Mouse (Mus musculus) left cerebral cortex, adult 18-20 months (tissue): Measurements from ENCODE around the gene Rhoq. TPM values are rescaled to one million over a fixed set of nuclear protein-coding genes. Genes with fewer than 3 reads are reported as not detected.

Experiments used
- DNase-seq, 2 experiments: peaks; one replicate each; pipeline ENCODE4 v3.0.0; 2021 to 2022; ENCODE audit warnings: low spot score in 2 of 2, mixed read lengths in 1 of 2
- long read RNA-seq, 2 experiments: library from polyadenylated mRNA; stranded (forward); transcript quantifications; one replicate each; pipeline ENCODE4 v2.0.0; 2021
- total RNA-seq, 2 experiments: library from RNA; stranded (reverse); gene quantifications; 2 replicates each; pipeline ENCODE4 v1.2.3; 2021

Rhoq gene
- 10 to 100 TPM; 37.8 to 46.2 TPM for total RNA-seq
- long read RNA-seq, experiment 1, full-length matches to known transcripts: 28 of 40 reads
- long read RNA-seq, experiment 1, partial matches to known transcripts: 10 of 40 reads
- long read RNA-seq, experiment 1, other reads (novel, unspliced or antisense): 2 of 40 reads
- long read RNA-seq, experiment 2, full-length matches to known transcripts: 27 of 42 reads
- long read RNA-seq, experiment 2, partial matches to known transcripts: 3 of 42 reads
- long read RNA-seq, experiment 2, other reads (novel, unspliced or antisense): 12 of 42 reads

GRCm38 (mm10) chr17:86962894-86963585 is at the start of gene Rhoq:
Rhoq (plus strand) TSS chr17:86963082.
- peak; percentile 73 to 85 for DNase-seq

DNA sequence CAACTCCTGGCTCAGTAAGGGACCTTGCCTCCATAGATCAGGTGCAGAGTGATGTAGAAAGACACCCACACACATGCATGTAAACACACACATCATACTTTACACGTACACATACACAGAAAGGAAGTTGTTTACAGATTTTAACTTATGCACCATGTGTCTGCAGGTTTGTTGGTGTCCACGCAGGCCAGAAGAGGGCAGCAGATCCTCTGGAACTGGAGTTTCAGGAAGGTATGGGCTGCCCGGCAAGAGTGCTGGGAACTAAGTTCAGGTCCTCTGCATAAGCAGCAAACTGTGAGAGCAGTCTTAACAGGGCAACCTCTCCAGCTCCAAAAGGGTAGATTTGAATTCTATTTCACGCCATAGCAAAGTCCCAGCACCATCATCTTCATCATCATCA is 47.3 kb upstream of the Rhoq start:
- DNase-seq: no peak

DNA sequence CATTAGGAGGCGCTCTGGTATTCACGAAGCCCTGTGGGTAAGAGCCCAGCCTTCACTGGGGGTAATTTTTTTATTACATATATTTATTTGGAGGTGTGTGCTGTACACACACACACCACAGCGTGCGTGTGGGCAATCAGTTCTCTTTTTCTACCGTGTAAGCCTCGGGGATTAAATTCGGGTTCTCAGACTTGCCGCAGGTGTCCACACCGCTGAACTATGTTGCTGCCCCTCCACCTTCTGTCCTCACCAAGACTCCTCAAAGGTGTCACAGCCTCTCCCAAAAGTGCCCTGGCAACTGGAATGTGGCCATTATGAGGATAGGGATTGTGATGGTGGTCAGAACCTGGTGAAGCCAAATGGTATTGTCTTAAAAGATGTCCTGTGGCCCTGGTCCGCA is 45.8 kb upstream of the Rhoq start, which contains the start of gene Tmem247:
Gene Tmem247, plus strand, starts transcription at position 301 of the 400 bp plus-strand sequence.
- DNase-seq: no peak

DNA sequence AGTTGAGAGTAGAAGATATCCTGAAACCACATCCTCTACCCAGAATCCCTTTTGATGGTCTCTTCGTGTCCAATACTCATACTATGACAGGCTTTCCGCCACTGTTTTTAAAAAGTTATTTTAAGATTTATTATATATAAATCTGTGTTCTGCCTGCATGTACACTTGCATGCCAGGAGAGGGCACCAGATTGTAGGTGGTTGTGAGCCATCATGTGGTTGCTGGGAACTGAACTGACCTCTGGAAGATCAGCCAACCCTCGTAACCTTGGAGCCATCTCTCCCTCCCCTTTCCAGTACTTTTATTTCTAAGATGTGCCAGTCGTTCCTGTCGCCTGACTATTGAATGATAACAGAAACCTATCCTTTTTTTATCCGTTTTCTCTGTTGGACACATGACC is 44.1 kb upstream of the Rhoq start:
- DNase-seq: peak in 1 of 2 experiments; percentile 22

DNA sequence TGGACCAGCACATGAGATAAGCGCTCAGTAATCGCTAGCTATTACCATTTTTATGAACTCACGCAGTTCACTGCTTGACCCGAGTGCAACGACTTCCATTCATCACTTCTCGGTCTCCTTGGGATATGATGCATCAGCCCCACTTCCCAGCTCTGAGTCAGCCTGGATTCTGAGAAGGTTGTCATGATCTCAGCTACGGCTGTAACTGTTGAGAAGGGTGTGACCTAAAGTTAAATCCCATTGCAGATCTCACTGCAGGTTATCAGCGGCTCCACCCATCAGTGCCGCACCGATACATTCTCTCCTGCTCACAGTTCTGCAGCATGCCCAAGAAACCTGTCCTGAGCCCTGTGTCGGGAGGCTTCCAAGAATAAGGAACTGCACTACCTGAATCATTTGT is 43.2 kb upstream of the Rhoq start:
- no peak for DNase-seq

- no peak for DNase-seq
Observed at GRCm38 (mm10) chr17:86924679-86925078, 38.2 kb upstream of the Rhoq start.

DNA sequence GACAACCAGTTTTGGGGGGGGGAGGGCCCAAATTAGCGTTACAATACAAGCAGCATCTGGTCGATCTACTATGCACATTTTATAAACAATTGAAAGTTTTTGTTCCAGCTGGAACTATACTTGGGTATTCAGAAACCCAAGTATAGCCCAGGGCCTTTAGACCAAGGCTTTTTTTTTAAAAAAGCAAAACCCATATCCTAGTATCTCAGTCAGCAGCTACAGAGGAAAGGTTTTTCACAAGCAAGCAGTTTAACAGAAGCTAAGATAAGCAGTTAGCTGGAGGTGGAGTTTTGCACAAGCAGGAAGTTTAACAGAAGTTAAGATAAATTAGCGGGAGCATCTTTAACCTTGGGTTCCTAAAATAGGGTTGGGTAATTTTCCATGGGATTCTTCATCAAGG is 36.0 kb upstream of the Rhoq start:
- DNase-seq: no peak

DNA sequence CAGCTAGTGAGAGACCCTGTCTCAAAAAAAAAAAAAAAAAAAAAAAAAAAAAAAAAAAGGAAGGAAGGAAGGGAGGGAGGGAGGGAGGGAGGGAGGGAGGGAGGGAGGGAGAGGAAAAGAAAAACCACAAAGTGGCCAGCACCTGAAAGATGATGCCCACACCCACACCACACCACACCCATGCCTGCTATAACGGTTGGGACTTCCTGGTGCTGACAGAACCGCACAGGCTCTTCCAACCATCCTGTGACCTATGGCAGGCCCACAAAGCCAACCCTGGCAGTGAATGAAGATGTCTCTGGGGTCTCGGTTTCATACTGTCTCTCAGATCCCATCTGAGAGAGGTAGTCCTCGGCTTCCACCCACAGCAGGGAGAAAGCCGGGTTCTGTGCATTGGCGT is 33.5 kb upstream of the Rhoq start:
- no peak for DNase-seq

DNA sequence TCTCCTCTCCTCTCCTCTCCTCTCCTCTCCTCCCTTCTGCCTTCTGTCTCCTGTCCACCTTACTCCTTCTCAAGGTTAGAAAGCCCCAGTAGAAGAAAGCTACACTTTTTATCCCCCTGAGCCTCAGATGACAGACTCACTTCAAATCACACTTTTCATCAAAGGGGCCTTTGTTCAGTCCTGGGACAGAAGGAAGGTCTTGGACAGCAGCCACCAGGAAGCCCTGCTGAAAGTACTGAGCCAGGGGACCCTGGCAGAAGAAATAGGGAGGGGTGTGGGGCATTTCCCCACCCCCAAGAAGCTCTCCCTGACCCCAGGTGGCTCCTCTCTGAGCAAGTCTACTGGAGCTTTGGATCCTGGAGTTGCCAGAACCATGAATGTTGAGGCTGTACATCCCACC is 32.9 kb upstream of the Rhoq start:
- DNase-seq: no peak

- no peak for DNase-seq
Observed at GRCm38 (mm10) chr17:86932896-86933295, 30.0 kb upstream of the Rhoq start.

GRCm38 (mm10) chr17:86937064-86937463 is 25.8 kb upstream of the Rhoq start:
- DNase-seq: no peak

GRCm38 (mm10) chr17:86937497-86938155 is 25.3 kb upstream of the Rhoq start:
- DNase-seq: peak; percentile 41 to 67

DNA sequence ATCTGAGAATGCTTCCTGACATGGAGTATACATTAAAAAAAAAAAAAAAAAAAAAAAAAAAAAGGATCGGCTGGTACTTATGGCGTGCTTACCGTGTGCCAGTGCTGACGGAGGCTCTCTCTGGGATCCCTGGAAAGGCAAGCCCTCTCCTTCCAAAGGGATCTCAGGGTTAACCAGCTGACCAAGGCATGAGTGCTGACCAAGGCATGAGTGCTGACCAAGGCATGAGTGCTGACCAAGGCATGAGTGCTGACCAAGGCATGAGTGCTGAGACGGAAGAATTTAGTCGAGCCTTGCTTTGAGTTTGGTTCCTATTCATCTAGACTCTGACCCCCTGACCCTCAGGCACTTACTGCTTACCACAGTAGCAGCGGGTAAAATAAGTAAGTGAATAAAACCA is 24.2 kb upstream of the Rhoq start:
- DNase-seq: no peak

DNA sequence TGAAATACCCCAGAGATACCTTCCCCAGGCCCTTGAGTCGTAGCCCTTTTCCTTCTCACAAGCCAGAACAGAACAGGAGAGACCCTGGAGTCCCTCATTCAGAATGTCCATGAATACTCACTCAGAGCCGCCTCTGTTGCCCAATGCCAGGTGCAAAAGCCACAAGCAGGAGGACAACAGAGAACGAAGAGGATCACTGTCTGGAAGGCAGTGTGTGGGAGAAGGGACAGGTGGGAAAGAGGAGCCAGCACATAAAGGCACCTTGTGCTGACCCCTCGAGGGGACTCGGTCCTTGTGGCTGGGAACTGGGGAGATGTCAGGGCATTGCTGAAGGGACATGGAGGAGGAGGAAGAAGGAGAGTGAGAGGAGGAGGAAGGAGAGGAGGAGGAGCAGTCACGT is 20.8 kb upstream of the Rhoq start:
- no peak for DNase-seq

DNA sequence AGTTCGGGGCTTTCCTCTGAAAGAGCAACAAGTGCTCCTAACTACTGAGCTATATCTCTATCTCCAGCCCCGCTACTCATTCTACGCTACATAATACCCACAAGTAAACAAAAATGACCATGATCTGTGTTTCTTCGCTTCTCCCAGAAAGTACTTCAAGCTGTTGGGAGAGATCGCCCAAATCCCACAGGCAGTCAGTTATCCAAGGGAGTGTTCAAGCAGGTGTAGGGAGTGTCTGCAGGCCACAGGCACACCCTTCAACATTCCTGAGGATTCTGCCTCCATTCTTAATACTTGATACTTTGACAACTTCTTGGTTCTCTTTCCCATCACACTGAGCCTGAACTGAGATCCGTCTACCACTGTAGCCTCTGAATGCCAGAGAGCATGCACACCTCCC is 19.7 kb upstream of the Rhoq start:
- no peak for DNase-seq

- no peak for DNase-seq
Observed at GRCm38 (mm10) chr17:86946078-86946477, 16.8 kb upstream of the Rhoq start.

DNA sequence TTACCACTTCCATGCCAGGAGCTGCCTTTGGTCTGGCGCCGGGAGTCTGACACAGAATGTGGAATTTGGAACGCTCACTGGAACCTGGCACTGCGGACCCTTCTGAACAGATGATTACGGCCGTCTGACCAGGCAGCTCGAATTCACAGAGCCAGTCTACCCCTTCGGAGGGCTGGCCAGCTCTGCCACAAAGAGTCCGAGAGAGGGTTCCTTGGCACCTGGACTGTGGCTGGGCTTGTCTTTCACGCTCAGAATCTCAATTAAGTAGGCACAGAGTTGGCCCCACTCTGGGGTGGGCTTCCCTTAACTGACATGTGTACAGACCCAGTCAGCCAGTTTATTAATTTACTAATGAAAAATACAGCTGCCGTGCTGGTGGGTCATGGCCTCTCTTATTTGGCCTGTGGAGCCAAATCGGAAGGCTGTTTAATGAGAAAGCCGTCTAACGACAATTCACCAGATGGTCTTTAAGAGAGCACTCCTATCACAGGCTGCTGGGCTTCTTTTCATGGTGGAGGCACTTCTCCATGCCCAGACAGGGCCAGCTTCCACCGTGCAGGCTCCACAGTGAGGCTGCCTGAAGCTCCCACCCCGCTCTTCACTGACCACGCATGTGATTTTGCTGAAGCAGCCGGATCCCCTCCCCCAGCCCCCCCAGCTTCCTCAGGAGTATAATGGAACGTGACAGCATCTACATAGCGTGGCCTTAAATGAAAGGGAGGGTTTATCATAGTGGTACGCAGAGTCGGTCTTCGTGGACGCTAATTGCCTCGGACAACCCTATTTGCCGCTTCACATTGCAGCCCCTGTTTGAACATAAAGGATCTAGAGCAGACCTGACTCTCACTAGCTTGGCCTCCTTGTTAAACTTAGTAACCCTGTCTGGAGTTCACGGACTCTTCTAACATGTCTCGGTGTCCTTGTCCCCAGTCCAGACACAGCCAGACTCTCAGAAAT is 14.8 kb upstream of the Rhoq start, which contains the start of gene Atp6v1e2:
Gene Atp6v1e2, minus strand, starts transcription at position 58 of the 957 bp plus-strand sequence.
- DNase-seq: no peak

- no peak for DNase-seq
Observed at GRCm38 (mm10) chr17:86948801-86949200, 14.1 kb upstream of the Rhoq start.

- DNase-seq: no peak
Observed at GRCm38 (mm10) chr17:86957239-86957638, 5.6 kb upstream of the Rhoq start.

- no peak for DNase-seq
Observed at GRCm38 (mm10) chr17:86957968-86958367, 4.9 kb upstream of the Rhoq start.

DNA sequence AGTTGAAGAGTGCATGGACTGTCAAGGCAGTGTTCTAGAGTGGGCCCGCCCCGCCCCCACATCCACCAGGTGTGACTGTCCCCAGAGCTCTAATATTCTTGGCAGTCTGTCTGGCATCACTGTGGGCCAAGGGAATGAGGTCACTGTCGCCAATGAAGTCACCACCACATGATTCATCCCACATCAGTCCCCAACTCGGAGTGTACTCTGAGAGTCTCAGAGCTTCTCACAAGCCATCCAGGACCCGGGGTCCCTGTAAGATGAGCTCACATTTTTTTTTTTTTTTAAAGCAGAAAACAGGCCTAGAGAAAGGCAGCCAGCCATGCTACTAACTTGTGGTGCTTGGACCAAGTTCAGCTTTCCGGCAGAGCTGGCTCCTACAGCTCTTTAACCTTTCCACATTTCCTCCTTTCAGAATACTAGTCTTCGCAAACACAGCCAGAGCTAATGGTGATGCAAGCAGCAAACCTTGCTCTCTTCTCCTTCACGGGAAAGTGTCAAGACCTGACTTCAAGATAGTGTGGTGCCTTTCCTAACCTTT is 1.5 kb upstream of the Rhoq start:
- peak in 1 of 2 experiments; percentile 22 for DNase-seq
